Mouse (Mus musculus): Measurements from ENCODE around the gene Crygn. TPM values are rescaled to one million over a fixed set of nuclear protein-coding genes. Genes with fewer than 3 reads are reported as not detected.
"Not testable (repeated sequence)": the region's sequence is repeated elsewhere in the genome, so short reads cannot be mapped to it uniquely, and the experiment has no call there.

The Crygn gene
- polyA plus RNA-seq, 1 experiment from 2014 or later: not detected

DNA sequence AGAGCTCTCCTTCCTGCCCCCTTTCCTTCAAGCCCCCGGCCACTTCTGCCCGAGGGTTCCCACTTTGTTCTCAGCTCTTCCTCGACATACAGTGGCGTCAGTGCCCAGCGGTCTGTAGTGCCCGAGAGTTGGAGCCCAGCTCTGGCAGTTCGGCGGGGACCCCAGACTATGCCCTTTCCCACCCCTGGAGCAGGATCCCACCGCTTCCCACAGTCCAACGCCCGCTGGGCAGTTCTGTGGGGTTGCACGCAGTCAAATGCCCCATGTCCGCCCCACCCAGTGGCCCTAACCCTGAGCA, 21.0 kb upstream of the Crygn start:
- Histone ChIP-seq H3K9ac (replicated peaks) (peak overlapping the region; percentile 54), H3K4me3 (replicated peaks) (0 out of 2 replicates have a peak overlapping the region, but pooled peaks have one; percentile 8), H3K4me1 (replicated peaks) (peaks cover 14% of the 10 kb centered on the region), H3K27me3 (peaks cover 7% of the 10 kb centered on the region; the same call in 1 of the 2 replicates), H3K9me3 (no peaks in the 10 kb centered on the region; the same call in 1 of the 2 replicates), H3K27ac (no peak overlapping the region), H3K4me2 (replicated peaks) (peak overlapping the region; percentile 43), H3K36me3 (no peaks in the 10 kb centered on the region)
- ATAC-seq: 0 out of 2 replicates have a peak, but pooled peaks have one; percentile 30
- 27% methylated on average over 13 of the region's 13 CpGs for WGBS

DNA sequence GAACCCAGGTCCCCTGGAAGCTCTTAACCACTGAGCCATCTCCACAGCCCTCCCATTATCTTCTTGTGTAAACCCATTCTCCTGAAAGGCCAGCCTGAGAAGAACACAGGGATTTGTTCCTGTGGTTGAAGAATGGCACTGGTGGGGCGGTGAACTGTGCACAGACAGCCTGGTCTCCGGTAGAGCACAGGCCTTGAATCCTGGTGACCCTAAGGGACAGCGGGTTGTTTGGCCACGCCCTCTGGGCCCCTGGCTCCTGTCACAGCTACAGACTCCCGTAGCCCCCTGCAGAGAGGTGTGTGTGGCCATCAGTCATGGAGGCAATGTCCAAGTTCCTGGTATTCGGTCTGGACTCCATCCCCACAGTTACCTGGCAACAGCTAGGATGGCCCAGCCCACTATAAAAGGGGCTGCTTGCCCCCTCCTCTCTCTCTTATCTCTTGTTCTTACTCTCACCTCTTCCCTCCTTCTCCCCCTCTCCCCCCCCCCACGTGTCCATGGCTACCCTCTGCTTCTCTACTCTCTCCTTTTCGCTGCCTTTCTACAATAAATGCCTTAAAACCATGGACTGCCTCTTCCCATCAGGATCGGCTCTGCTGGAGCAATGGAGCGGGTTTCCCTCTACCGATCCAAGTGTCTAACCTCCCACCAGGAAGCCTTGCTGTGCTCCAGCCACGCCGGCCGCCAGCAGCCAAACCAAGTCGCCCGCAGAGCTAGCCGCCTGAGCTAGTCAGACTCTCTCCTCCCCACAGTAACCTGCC, 20.5 kb upstream of the Crygn start:
- WGBS: 11% methylated on average over 17 of the region's 17 CpGs
- Histone ChIP-seq H3K9me3 (no peaks in the 10 kb centered on the region; the same call in 1 of the 2 replicates), H3K4me2 (replicated peaks) (peak overlapping the region; percentile 43), H3K36me3 (no peaks in the 10 kb centered on the region), H3K27ac (no peak overlapping the region), H3K4me3 (replicated peaks) (0 out of 2 replicates have a peak overlapping the region, but pooled peaks have one; percentile 8), H3K4me1 (replicated peaks) (peaks cover 14% of the 10 kb centered on the region), H3K27me3 (peaks cover 7% of the 10 kb centered on the region; the same call in 1 of the 2 replicates), H3K9ac (replicated peaks) (peak overlapping the region; percentile 54)
- ATAC-seq: peak; percentile 53

DNA sequence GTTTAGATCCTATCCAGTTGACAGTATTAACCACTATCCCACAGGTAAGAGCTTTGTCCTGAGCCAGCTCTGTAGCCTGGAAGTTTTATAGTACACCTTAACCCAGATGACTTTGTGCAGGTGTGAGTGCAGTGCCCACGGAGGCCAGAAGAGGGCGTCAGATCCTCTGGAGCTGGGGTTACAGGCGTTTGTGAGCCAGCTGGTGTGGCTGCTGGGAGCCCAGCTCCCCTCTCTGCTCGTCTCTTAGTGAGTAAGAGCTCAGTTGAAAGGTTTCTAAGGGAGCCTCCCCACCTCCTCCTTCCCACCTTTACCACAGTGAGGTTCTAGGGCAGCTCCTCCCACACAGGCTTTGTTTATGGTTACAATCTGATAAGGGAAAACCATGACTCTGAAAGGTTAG, 18.9 kb upstream of the Crygn start:
- ATAC-seq: no peak
- Histone ChIP-seq H3K9ac (replicated peaks) (no peak overlapping the region), H3K9me3 (no peaks in the 10 kb centered on the region; the same call in 1 of the 2 replicates), H3K4me1 (replicated peaks) (peaks cover 14% of the 10 kb centered on the region), H3K4me3 (replicated peaks) (no peak overlapping the region), H3K36me3 (no peaks in the 10 kb centered on the region), H3K27ac (no peak overlapping the region), H3K27me3 (peaks cover 7% of the 10 kb centered on the region; the same call in 1 of the 2 replicates), H3K4me2 (replicated peaks) (no peak overlapping the region)
- 68% methylated on average over 4 of the region's 4 CpGs for WGBS

DNA sequence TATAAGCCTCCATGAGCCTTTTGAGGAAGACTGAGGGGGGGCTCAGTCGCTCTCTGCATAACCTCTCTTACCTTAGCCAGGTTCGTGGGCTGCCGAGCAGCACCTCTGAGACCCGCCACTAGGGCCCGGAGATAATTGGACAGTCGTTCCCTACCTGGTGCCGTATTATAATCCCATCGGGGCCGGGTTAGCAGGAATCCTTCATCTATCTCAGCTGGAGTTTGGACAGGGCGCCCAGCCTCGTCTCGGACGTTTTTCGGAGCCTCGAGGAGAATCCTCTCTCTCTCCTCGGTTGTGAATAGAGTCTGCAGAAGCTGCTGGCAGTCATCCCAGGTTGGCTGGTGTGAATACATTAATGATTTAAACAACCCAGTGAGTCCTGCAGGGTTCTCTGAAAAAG, 16.7 kb upstream of the Crygn start:
- not testable (repeated sequence) for H3K9ac ChIP-seq (replicated peaks); H3K27ac ChIP-seq; H3K4me2 ChIP-seq (replicated peaks); H3K9me3 ChIP-seq; ATAC-seq; H3K4me3 ChIP-seq (replicated peaks); H3K4me1 ChIP-seq (replicated peaks); H3K27me3 ChIP-seq; H3K36me3 ChIP-seq
- 91% methylated on average over 16 of the region's 16 CpGs for WGBS

DNA sequence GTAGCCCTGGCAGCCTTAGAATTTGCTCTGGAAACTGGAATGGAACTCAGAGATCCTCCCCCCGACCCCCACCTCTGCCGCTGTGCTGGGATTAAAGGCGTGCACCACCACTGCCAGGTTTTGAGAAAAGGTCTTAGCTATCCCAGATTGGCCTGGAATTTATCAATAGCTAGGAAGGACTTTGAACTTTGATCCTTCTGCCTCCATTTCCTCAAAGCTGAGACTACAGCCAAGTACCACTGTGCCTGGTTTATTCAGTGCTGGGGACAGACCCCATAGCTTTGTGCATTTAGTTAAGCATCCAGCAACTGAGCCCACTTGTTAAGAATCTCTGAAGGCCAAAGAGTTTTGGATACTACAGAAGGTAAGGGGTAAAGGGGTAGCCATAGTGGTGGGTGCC, 877 bp downstream of the Crygn start:
- Histone ChIP-seq H3K27me3 (peaks cover 10% of the 10 kb centered on the region; the same call in 1 of the 2 replicates), H3K9me3 (no peaks in the 10 kb centered on the region), H3K9ac (replicated peaks) (no peak overlapping the region), H3K4me2 (replicated peaks) (no peak overlapping the region), H3K27ac (no peak overlapping the region), H3K4me1 (replicated peaks) (peaks cover 6% of the 10 kb centered on the region), H3K4me3 (replicated peaks) (no peak overlapping the region), H3K36me3 (no peaks in the 10 kb centered on the region)
- ATAC-seq: no peak
- 49% methylated on average over 3 of the region's 3 CpGs for WGBS

DNA sequence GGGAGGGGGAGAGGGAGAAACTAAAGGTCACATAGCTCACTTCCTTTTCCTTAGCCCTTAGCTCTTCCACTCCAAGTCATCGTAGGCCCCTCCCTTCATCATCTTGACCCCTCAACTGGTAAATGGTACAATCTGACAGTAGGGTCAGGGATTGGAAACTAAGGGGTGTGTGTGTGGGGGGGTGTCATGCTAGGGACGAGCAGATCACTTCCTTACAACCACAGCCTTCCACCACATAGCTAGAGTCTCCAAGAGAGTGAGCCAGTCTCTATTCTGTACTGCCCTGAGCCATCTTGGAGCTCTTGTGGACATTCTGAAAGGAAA, 5.7 kb downstream of the Crygn start:
- H3K4me2 ChIP-seq (replicated peaks): peak overlapping the region; percentile 88
- 11% methylated on average over 2 of the region's 2 CpGs for WGBS
- H3K27ac ChIP-seq: no peak overlapping the region

DNA sequence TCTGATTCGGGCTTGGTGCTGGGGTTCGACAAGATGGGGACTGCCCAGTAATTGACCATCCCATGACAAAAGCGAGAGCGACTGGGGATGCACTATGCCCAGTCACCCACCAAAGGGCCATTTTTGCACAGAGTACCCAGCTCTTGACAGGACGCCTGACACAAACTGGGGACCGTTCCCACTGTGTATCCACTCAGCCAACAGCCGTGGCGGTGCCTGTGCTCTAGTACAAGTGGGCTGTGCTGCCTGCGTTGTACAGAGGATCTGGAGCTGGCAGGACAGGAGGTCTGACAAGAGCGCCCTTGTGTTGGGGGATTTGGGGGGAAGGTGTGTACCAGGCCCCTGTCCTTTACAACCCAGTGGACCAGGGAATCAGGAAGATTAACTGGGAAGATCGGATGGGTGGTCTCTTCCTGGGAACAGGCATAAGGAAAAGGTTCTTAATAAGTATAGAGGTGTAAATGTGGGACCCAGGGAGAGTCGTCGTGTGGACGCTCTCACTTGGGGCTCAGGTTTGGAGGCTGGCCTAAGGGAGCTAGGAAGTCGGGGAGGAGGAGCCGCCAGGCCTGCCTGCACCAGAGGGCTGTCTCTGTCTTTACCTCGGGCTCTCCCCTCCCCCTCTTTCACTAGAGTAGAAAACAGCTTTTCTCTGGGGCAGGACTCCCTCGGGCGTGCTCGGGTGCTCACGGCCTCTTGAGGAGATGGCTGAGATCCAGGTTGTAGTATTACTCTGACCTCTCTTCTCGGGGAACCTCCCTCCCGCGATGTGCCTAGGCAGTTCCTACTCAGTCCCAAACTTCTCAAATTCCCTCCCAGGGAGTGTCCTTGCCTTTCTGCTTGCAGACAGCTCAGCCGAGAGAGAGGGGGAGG, 6.3 kb downstream of the Crygn start:
- H3K27me3 ChIP-seq: no peaks in the 10 kb centered on the region; the same call in 1 of the 2 replicates
- H3K4me3 ChIP-seq (replicated peaks): peak overlapping the region; percentile 60
- no peaks in the 10 kb centered on the region for H3K9me3 ChIP-seq
- peak overlapping the region; percentile 77 for H3K9ac ChIP-seq (replicated peaks)
- ATAC-seq: peak; percentile 64
- peaks cover 30% of the 10 kb centered on the region for H3K4me1 ChIP-seq (replicated peaks)
- H3K36me3 ChIP-seq: no peaks in the 10 kb centered on the region
- WGBS: 2% methylated on average over 25 of the region's 25 CpGs
- H3K4me2 ChIP-seq (replicated peaks): peak overlapping the region; percentile 88
- H3K27ac ChIP-seq: peak overlapping the region; percentile 75

More for the DNA sequence above, 5.7 kb downstream of the Crygn start:
- Histone ChIP-seq H3K27me3 (peaks cover 3% of the 10 kb centered on the region; the same call in 1 of the 2 replicates), H3K36me3 (no peaks in the 10 kb centered on the region), H3K4me3 (replicated peaks) (no peak overlapping the region), H3K9ac (replicated peaks) (peak overlapping the region; percentile 77; the same call in 1 of the 2 replicates), H3K4me1 (replicated peaks) (peaks cover 30% of the 10 kb centered on the region), H3K9me3 (no peaks in the 10 kb centered on the region)
- ATAC-seq: no peak

DNA sequence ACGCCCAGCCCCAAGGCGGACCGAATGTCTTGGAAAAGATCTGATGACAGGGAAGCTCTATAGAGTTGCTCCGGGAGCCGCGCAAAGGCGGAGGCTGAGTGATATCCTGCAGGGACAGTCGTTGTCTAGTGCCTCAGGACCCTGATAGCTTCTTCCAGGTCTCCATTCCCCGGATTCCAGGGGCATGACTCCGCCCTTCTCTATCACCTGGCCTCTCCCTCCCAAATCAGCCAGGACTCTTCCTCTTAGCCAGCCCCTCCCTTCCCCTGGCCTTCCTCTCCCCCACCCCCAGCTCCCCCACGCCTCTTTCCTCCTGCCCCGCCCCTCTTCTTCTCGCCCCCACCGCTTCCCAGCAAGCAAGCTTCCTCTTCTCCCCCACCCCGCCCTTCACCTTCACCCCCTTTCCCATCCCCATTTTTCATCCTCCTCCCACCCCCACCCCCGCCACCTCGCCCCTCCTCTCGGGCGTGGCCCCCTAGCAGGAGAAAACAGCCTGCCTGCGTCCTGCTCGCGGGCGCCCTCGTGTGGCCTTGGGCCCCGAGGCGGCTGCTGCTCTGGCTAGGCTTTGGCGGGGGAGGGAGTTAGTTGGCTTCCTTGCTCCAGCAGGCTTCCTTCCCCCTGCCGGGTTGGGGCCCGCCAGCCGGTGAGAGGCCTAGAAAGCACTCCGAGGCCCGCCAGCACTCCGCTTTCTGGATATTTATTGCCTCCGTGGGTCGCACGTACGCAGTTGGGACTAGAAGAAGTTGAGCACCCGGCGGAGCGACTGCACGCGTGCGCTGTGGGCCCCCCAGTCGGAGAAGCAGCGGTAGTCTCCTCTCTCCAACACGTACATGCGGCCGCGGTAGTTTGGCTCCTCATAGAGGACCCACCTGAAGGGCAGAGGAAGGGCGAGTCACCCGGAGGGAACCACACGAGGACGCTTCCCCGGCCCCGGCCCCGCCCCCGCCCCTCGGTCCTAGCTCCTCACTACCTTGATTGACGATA, 7.2 kb downstream of the Crygn start:
- Histone ChIP-seq H3K9ac (replicated peaks) (peak overlapping the region; percentile 77), H3K27ac (peak overlapping the region; percentile 75), H3K4me3 (replicated peaks) (peak overlapping the region; percentile 60), H3K9me3 (no peaks in the 10 kb centered on the region), H3K27me3 (no peaks in the 10 kb centered on the region; the same call in 1 of the 2 replicates), H3K36me3 (no peaks in the 10 kb centered on the region), H3K4me2 (replicated peaks) (peak overlapping the region; percentile 88), H3K4me1 (replicated peaks) (peaks cover 30% of the 10 kb centered on the region)
- WGBS: under 1% methylated on average over 57 of the region's 59 CpGs
- ATAC-seq: peak; percentile 76

DNA sequence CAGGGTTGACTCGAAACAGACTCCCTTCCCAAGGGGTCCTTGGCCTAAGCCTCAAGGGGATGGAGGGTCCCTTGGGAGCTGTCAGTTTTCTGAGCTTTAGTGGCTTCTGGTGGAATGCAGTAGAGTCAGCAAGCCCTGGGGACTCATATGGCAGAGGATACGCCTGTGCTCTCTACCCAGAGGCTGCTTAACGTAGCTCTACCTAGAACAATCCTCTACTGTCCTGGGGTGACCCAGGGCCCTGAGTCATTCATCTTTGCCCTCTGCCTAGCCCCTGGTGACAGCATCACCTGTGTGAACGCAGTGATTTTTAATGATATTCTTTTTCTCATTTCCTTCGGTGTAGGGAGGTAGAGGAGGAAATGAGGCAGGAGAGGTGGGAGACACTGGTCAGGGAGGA, 8.1 kb downstream of the Crygn start:
- Histone ChIP-seq H3K4me2 (replicated peaks) (peak overlapping the region; percentile 88), H3K27ac (peak overlapping the region; percentile 69; the same call in 1 of the 2 replicates), H3K9me3 (no peaks in the 10 kb centered on the region), H3K4me3 (replicated peaks) (peak overlapping the region; percentile 60), H3K9ac (replicated peaks) (peak overlapping the region; percentile 64; the same call in 1 of the 2 replicates), H3K4me1 (replicated peaks) (peaks cover 30% of the 10 kb centered on the region), H3K27me3 (no peaks in the 10 kb centered on the region; the same call in 1 of the 2 replicates), H3K36me3 (no peaks in the 10 kb centered on the region)
- peak; percentile 46 for ATAC-seq
- 63% methylated on average over 5 of the region's 5 CpGs for WGBS

DNA sequence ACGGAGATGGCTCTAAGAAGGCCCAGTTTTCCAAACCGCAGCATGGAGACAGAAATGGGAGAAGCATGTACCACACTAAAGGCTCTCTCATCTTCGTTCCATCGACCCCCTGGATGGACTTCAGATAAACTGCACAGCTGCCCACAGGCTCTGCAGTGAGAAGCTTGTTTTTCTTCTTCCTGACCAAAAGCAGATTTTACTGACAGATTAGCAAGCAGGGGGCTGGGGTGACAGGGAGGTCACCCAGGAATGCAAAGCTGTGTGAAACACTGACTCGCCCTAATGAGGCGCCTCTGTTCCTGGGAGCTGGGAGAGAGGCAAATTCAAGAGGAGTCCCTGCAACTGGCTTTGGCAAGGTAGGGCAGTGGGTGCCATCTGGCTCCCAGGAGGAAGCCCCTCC, 10.3 kb downstream of the Crygn start:
- WGBS: 13% methylated on average over 6 of the region's 6 CpGs
- H3K9me3 ChIP-seq: no peaks in the 10 kb centered on the region
- H3K9ac ChIP-seq (replicated peaks): no peak overlapping the region
- H3K4me2 ChIP-seq (replicated peaks): no peak overlapping the region
- H3K4me1 ChIP-seq (replicated peaks): peaks cover 30% of the 10 kb centered on the region
- H3K27me3 ChIP-seq: no peaks in the 10 kb centered on the region
- no peaks in the 10 kb centered on the region for H3K36me3 ChIP-seq
- ATAC-seq: no peak
- no peak overlapping the region for H3K4me3 ChIP-seq (replicated peaks)
- H3K27ac ChIP-seq: no peak overlapping the region

DNA sequence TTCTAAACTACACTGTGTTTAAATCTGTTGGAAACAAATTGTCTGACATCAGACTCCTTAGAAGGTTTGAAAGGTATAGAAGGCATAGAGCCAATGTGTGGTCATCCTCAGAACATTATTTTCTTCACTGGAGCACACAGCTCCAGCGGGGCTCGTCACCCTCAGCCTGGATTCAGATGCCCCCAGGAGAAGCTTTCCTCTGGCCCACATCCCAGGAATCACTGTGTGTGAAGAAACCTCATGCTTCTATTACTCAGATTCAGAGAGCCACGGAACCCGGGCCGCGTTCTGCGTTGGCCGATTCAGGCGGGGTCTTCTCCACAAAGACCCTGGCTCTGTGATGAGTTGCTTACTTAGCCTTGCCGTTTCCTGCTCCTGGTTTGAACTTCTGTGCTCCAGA, 13.9 kb downstream of the Crygn start:
- H3K4me1 ChIP-seq (replicated peaks): peaks cover 7% of the 10 kb centered on the region; the same call in 1 of the 2 replicates
- 95% methylated on average over 10 of the region's 10 CpGs for WGBS
- H3K27me3 ChIP-seq: no peaks in the 10 kb centered on the region
- H3K9me3 ChIP-seq: no peaks in the 10 kb centered on the region
- H3K4me3 ChIP-seq (replicated peaks): no peak overlapping the region
- no peak overlapping the region for H3K9ac ChIP-seq (replicated peaks)
- no peak for ATAC-seq
- H3K36me3 ChIP-seq: no peaks in the 10 kb centered on the region
- H3K4me2 ChIP-seq (replicated peaks): no peak overlapping the region
- H3K27ac ChIP-seq: no peak overlapping the region
